Mouse (Mus musculus): Measurements from ENCODE around the gene Trim59.

GRCm38 (mm10) chr3:69045750-69046149 lies 1.2 kb upstream of the Trim59 start:
- TF ChIP-seq POLR2A (IDR thresholded peaks at IDR 0.05; ENCODE audit: insufficient read depth, low read depth, low read length) = no peak
- TF ChIP-seq CTCF (IDR thresholded peaks at IDR 0.05) = no peak

Measured in heart, adult 2 months (tissue).